Mouse (Mus musculus) liver, embryonic 14.5 days (tissue): ENCODE results near the gene Tnfsf9. TPM values are rescaled to one million over a fixed set of nuclear protein-coding genes. Genes with fewer than 3 reads are reported as not detected.

Experiments
- ATAC-seq: fragments of 200-750 bp; cut with Nextera tagmentation; 2 replicates; pipeline ENCODE4 v1.8.0; 2017; ENCODE audit warnings: moderate number of reproducible peaks, mild to moderate bottlenecking, moderate library complexity; ENCODE audit not compliant: insufficient read depth
- DNase-seq, 3 experiments: peaks; one replicate each; pipeline ENCODE4 v3.0.0-alpha.2; 2012 to 2013; ENCODE audit warnings: low read depth in 3 of 3, low spot score in 3 of 3
- H3K27ac ChIP-seq: fragments of 300-500 bp; sonication (generic); 2 replicates; pipeline ENCODE4 v1.5.1; 2014; ENCODE audit warnings: moderate library complexity, mild to moderate bottlenecking, control low read depth, inconsistent platforms
- H3K27me3 ChIP-seq: fragments of 300-500 bp; sonication (generic); 2 replicates; pipeline ENCODE4 v1.6.1; 2014; ENCODE audit warnings: mild to moderate bottlenecking, low read length, moderate library complexity; ENCODE audit not compliant: control insufficient read depth, insufficient read depth
- H3K36me3 ChIP-seq: fragments of 300-500 bp; sonication (generic); replicated peaks from 2 replicates; pipeline ENCODE4 v1.6.1; 2014; ENCODE audit warnings: low read depth; ENCODE audit not compliant: control insufficient read depth, insufficient read depth
- H3K4me1 ChIP-seq, 2 experiments: fragments of 200-500 bp in 1 of 2; fragments of 300-500 bp in 1 of 2; sonication (generic) in 1 of 2; replicated peaks; 2 replicates each; pipeline ENCODE4 v1.6.1; 2012 to 2014; ENCODE audit warnings: antibody characterized with exemption in 1 of 2, inconsistent platforms in 1 of 2, low read length in 1 of 2; ENCODE audit not compliant: control insufficient read depth in 2 of 2, insufficient read depth in 2 of 2
- H3K4me2 ChIP-seq: fragments of 300-500 bp; sonication (generic); 2 replicates; pipeline ENCODE4 v1.6.1; 2014; ENCODE audit warnings: low read depth, mild to moderate bottlenecking, control low read depth, moderate library complexity
- H3K4me3 ChIP-seq, 2 experiments: fragments of 200-500 bp in 1 of 2; fragments of 300-500 bp in 1 of 2; sonication (generic) in 1 of 2; 2 replicates each; pipeline ENCODE4 v1.5.1; 2012 to 2014; ENCODE audit warnings: low read depth in 2 of 2, low read length in 2 of 2, mild to moderate bottlenecking in 2 of 2, control low read depth in 1 of 2, inconsistent platforms in 1 of 2, moderate library complexity in 1 of 2; ENCODE audit not compliant: insufficient read depth in 1 of 2
- H3K9ac ChIP-seq: fragments of 300-500 bp; sonication (generic); replicated peaks from 2 replicates; pipeline ENCODE4 v1.6.1; 2014; ENCODE audit warnings: mild to moderate bottlenecking, control low read depth, moderate library complexity
- H3K9me3 ChIP-seq: fragments of 300-500 bp; sonication (generic); 2 replicates; pipeline ENCODE4 v1.6.1; 2016; ENCODE audit warnings: low read length, mixed read lengths; ENCODE audit not compliant: control insufficient read depth
- CTCF ChIP-seq: IDR thresholded peaks from 2 replicates; pipeline ENCODE4 v1.5.1; 2016; ENCODE audit warnings: antibody characterized with exemption, low read depth, control low read depth
- EP300 ChIP-seq: IDR thresholded peaks from 2 replicates; pipeline ENCODE4 v1.6.1; 2016; ENCODE audit warnings: antibody characterized with exemption, low read depth
- WGBS: fragments of 180-500 bp; shearing (Covaris S2); extraction: QIAGEN DNeasy Blood & Tissue Kit; methylation state at CpG from one replicate; pipeline ENCODE4 v1.1.7; 2014; ENCODE audit not compliant: insufficient replicate concordance; 5-methylcytosine and 5-hydroxymethylcytosine counted together
- polyA plus RNA-seq, 2 experiments: library from polyadenylated mRNA; depleted of rRNA in 1 of 2; stranded (reverse) in 1 of 2; unstranded in 1 of 2; fragments of >200 nt; fragmentation: Nextera tagmentation in 1 of 2; extraction: Ambion mirVana in 1 of 2; gene quantifications; 2 replicates each; pipeline versions ENCODE4 v1.2.1 to v1.2.3; 2012 to 2014

Tnfsf9 gene
- polyA plus RNA-seq, 2 experiments: 0.22 to 0.46 TPM

DNA sequence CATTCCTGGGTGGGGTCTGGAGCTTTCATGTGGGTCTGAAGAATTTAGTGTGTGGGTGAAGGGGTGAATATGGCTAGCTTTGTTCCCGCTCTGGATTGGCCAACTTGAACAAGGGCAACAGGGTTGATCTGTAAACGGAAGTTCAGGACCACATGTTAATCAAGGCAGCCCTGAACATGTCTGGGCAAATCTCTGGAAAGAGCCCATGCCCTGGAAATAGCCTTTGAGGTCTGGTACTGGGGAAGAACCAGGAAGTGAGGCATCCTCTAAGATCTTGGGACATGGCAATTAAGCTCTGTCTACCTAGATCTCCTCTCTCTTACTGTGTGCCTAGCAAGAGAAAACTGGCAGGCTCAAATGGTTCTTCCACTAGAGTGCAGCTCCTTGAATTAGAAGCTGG, 16.7 kb downstream of the Tnfsf9 start:
- Histone ChIP-seq H3K27ac (no peak overlapping the region), H3K4me2 (no peak overlapping the region), H3K36me3 (no peaks in the 10 kb centered on the region), H3K9ac (no peak overlapping the region), H3K4me1 (peaks cover 2 to 3% of the 10 kb centered on the region in 2 experiments; a peak in 1 of 4 replicates), H3K27me3 (no peaks in the 10 kb centered on the region), H3K9me3 (no peaks in the 10 kb centered on the region), H3K4me3 (no peak overlapping the region)
- ATAC-seq (no peak), DNase-seq (no peak)
- WGBS: 61% methylated on average over 2 of the region's 2 CpGs
- TF ChIP-seq EP300 (no peak), CTCF (no peak)

- H3K27ac ChIP-seq: no peak overlapping the region
- H3K27me3 ChIP-seq: no peaks in the 10 kb centered on the region
- no peak for DNase-seq
- ATAC-seq: no peak
- H3K4me2 ChIP-seq: no peak overlapping the region
- no peak for TF ChIP-seq CTCF
- no peak for TF ChIP-seq EP300
- H3K36me3 ChIP-seq: no peaks in the 10 kb centered on the region
- WGBS: 65% methylated on average over 11 of the region's 11 CpGs
- H3K9ac ChIP-seq: no peak overlapping the region
- H3K4me1 ChIP-seq: peaks cover under 1 to 3% of the 10 kb centered on the region in 2 experiments; a peak in 1 of 4 replicates
- H3K4me3 ChIP-seq: no peak overlapping the region
- H3K9me3 ChIP-seq: no peaks in the 10 kb centered on the region
Observed at GRCm38 (mm10) chr17:57123192-57124118, 18.3 kb downstream of the Tnfsf9 start.

- TF ChIP-seq CTCF: no peak
- TF ChIP-seq EP300: no peak
- DNase-seq: no peak
- H3K9ac ChIP-seq: no peak overlapping the region
- no peaks in the 10 kb centered on the region for H3K4me1 ChIP-seq
- H3K4me2 ChIP-seq: no peak overlapping the region
- WGBS: 51% methylated on average over 4 of the region's 4 CpGs
- no peaks in the 10 kb centered on the region for H3K27me3 ChIP-seq
- no peaks in the 10 kb centered on the region for H3K36me3 ChIP-seq
- no peak overlapping the region for H3K4me3 ChIP-seq
- no peaks in the 10 kb centered on the region for H3K9me3 ChIP-seq
- no peak overlapping the region for H3K27ac ChIP-seq
- no peak for ATAC-seq
Observed at GRCm38 (mm10) chr17:57124792-57125191, 19.7 kb downstream of the Tnfsf9 start.

DNA sequence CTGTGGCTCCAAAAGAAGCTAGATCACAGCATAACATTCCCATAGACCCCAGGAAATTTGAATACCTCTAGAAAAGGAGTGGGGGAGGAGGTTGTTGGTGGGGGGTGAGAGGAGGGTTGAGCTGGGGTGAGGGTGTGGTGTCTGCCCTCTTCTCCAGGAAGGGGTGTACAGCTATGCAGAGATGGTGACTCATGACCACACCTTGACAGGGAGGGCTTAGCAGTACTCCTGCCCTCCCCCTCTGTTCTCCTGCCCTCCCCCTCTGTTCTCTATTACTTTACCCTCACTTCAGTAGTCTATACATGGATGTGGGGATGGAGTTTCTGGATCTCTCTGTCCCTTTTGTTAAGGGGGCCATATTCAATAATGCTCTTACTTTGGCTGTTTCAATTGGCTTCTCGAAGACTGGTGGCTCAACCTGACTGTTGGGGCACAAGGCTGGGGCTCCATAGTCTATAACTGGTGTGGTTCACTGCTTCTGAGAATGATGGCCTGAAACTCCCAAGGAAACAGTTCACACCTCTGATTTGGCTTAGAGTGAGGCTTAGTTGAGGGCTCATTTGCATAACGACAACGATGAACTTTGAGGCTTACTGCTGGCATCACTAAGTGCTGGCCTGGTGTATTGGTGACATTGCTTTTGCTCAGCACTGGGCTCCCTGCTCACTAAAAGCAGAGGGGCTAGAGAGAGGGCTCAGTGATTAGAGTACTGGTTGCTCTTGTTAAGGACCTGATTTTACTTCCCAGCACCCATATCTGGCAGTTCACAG, 20.9 kb downstream of the Tnfsf9 start:
- no peak overlapping the region for H3K27ac ChIP-seq
- ATAC-seq (no peak), DNase-seq (no peak)
- no peak for TF ChIP-seq CTCF
- no peak for TF ChIP-seq EP300
- no peak overlapping the region for H3K4me2 ChIP-seq
- H3K27me3 ChIP-seq: no peaks in the 10 kb centered on the region
- no peaks in the 10 kb centered on the region for H3K9me3 ChIP-seq
- WGBS: 51% methylated on average over 3 of the region's 3 CpGs
- no peaks in the 10 kb centered on the region for H3K36me3 ChIP-seq
- H3K4me3 ChIP-seq: no peak overlapping the region
- no peak overlapping the region for H3K9ac ChIP-seq
- H3K4me1 ChIP-seq: 0 out of 4 replicates have a peak, but pooled peaks cover 0 to 1% of the 10 kb centered on the region in 2 experiments

GRCm38 (mm10) chr17:57131793-57132192, 26.7 kb downstream of the Tnfsf9 start:
- Histone ChIP-seq H3K4me1 (peaks cover 0 to 17% of the 10 kb centered on the region in 2 experiments; a peak in 2 of 4 replicates), H3K9me3 (no peaks in the 10 kb centered on the region), H3K9ac (no peak overlapping the region), H3K36me3 (no peaks in the 10 kb centered on the region), H3K27ac (no peak overlapping the region), H3K4me3 (no peak overlapping the region), H3K4me2 (no peak overlapping the region), H3K27me3 (no peaks in the 10 kb centered on the region)
- ATAC-seq: peak; percentile 62; the same call in 1 of the 2 replicates
- DNase-seq: no peak
- no peak for TF ChIP-seq CTCF
- peak; percentile 85 for TF ChIP-seq EP300
- WGBS: 51% methylated on average over 1 of the region's 1 CpGs
